Mouse (Mus musculus) liver, embryonic 13.5 days (tissue): ENCODE measurements around the gene Rad51b. TPM values are rescaled to one million over a fixed set of nuclear protein-coding genes. Genes with fewer than 3 reads are reported as not detected.
A peak's percentile ranks its signal among the peaks of the same experiment; 100 is the strongest.

ENCODE experiments used
- ATAC-seq: fragments of 200-750 bp; cut with Nextera tagmentation; 2 replicates; pipeline ENCODE4 v1.8.0; 2017; ENCODE audit warnings: low read depth, mild to moderate bottlenecking, moderate number of reproducible peaks, moderate library complexity
- DNase-seq: peaks from one replicate; pipeline ENCODE4 v3.0.0; 2022
- H3K27ac ChIP-seq: fragments of 300-500 bp; sonication (generic); 2 replicates; pipeline ENCODE4 v1.5.1; 2015; ENCODE audit warnings: moderate library complexity, mild to moderate bottlenecking, inconsistent platforms
- H3K27me3 ChIP-seq: fragments of 300-500 bp; sonication (generic); 2 replicates; pipeline ENCODE4 v1.6.1; 2015; ENCODE audit warnings: mild to moderate bottlenecking, inconsistent platforms
- H3K36me3 ChIP-seq: fragments of 300-500 bp; sonication (generic); 2 replicates; pipeline ENCODE4 v1.6.1; 2015; ENCODE audit warnings: mild to moderate bottlenecking, inconsistent platforms
- H3K4me1 ChIP-seq: fragments of 300-500 bp; sonication (generic); replicated peaks from 2 replicates; pipeline ENCODE4 v1.6.1; 2015; ENCODE audit warnings: inconsistent platforms
- H3K4me2 ChIP-seq: fragments of 300-500 bp; sonication (generic); 2 replicates; pipeline ENCODE4 v1.6.1; 2015; ENCODE audit warnings: inconsistent platforms, mild to moderate bottlenecking, moderate library complexity
- H3K4me3 ChIP-seq: fragments of 300-500 bp; sonication (generic); replicated peaks from 2 replicates; pipeline ENCODE4 v1.5.1; 2015; ENCODE audit warnings: mild to moderate bottlenecking, inconsistent platforms
- H3K9ac ChIP-seq: fragments of 300-500 bp; sonication (generic); 2 replicates; pipeline ENCODE4 v1.6.1; 2015; ENCODE audit warnings: mild to moderate bottlenecking, inconsistent platforms
- H3K9me3 ChIP-seq: fragments of 300-500 bp; sonication (generic); replicated peaks from 2 replicates; pipeline ENCODE4 v1.6.1; 2016; ENCODE audit warnings: inconsistent platforms
- WGBS: fragments of 180-500 bp; shearing (Covaris S2); methylation state at CpG from one replicate; pipeline ENCODE4 v1.1.7; 2015; ENCODE audit not compliant: insufficient replicate concordance; 5-methylcytosine and 5-hydroxymethylcytosine counted together
- polyA plus RNA-seq: library from polyadenylated mRNA; unstranded; fragments of >200 nt; fragmentation: Nextera tagmentation; extraction: Ambion mirVana; gene quantifications from 2 replicates; pipeline ENCODE4 v1.2.1, GENCODE M21; 2015

Rad51b gene
- polyA plus RNA-seq, 1 experiment from 2014 or later, result 5.5 TPM

GRCm38 (mm10) chr12:79331722-79332121 is 34.6 kb downstream of the Rad51b start:
- Histone ChIP-seq H3K4me2 (no peak overlapping the region), H3K27ac (no peak overlapping the region), H3K4me1 (no peaks in the 10 kb centered on the region), H3K9me3 (peaks cover 8% of the 10 kb centered on the region), H3K27me3 (no peaks in the 10 kb centered on the region), H3K9ac (no peak overlapping the region), H3K4me3 (no peak overlapping the region), H3K36me3 (peaks cover 14% of the 10 kb centered on the region)
- WGBS, result 73% methylated on average over 4 of the region's 4 CpGs
- DNase-seq (no peak), ATAC-seq (no peak)

- DNase-seq (no peak), ATAC-seq (no peak)
- Histone ChIP-seq H3K36me3 (peaks cover 13% of the 10 kb centered on the region), H3K9ac (no peak overlapping the region), H3K27me3 (no peaks in the 10 kb centered on the region), H3K27ac (no peak overlapping the region), H3K4me3 (no peak overlapping the region), H3K4me2 (no peak overlapping the region), H3K9me3 (peaks cover 8% of the 10 kb centered on the region), H3K4me1 (no peaks in the 10 kb centered on the region)
- WGBS, result 80% methylated on average over 8 of the region's 8 CpGs
Measured at GRCm38 (mm10) chr12:79338791-79339190, 41.7 kb downstream of the Rad51b start.

GRCm38 (mm10) chr12:79340513-79340912 is 43.4 kb downstream of the Rad51b start:
- no peak for DNase-seq
- Histone ChIP-seq H3K27me3 (no peaks in the 10 kb centered on the region), H3K9me3 (no peaks in the 10 kb centered on the region), H3K9ac (no peak overlapping the region), H3K4me3 (no peak overlapping the region), H3K4me2 (no peak overlapping the region), H3K27ac (no peak overlapping the region), H3K36me3 (no peaks in the 10 kb centered on the region), H3K4me1 (no peaks in the 10 kb centered on the region)
- no peak for ATAC-seq
- WGBS, result 78% methylated on average over 6 of the region's 6 CpGs

- H3K27me3 ChIP-seq, result no peaks in the 10 kb centered on the region
- ATAC-seq (no peak), DNase-seq (no peak)
- H3K9me3 ChIP-seq, result no peaks in the 10 kb centered on the region
- H3K4me1 ChIP-seq, result no peaks in the 10 kb centered on the region
- no peaks in the 10 kb centered on the region for H3K36me3 ChIP-seq
- no peak overlapping the region for H3K27ac ChIP-seq
- no peak overlapping the region for H3K9ac ChIP-seq
- no peak overlapping the region for H3K4me3 ChIP-seq
- 81% methylated on average over 6 of the region's 6 CpGs for WGBS
- H3K4me2 ChIP-seq, result no peak overlapping the region
Measured at GRCm38 (mm10) chr12:79341291-79341845, 44.3 kb downstream of the Rad51b start.

GRCm38 (mm10) chr12:79346198-79346733 is 49.2 kb downstream of the Rad51b start:
- Histone ChIP-seq H3K9me3 (no peaks in the 10 kb centered on the region), H3K27me3 (no peaks in the 10 kb centered on the region), H3K4me2 (no peak overlapping the region), H3K36me3 (no peaks in the 10 kb centered on the region), H3K9ac (no peak overlapping the region), H3K4me3 (no peak overlapping the region), H3K4me1 (peaks cover under 1% of the 10 kb centered on the region; the same call in 1 of the 2 replicates), H3K27ac (no peak overlapping the region)
- DNase-seq, result no peak
- WGBS, result 74% methylated on average over 5 of the region's 5 CpGs
- ATAC-seq, result no peak

- Histone ChIP-seq H3K4me3 (no peak overlapping the region), H3K4me1 (peaks cover 15% of the 10 kb centered on the region), H3K36me3 (no peaks in the 10 kb centered on the region), H3K27ac (no peak overlapping the region), H3K9me3 (no peaks in the 10 kb centered on the region), H3K9ac (no peak overlapping the region), H3K4me2 (no peak overlapping the region), H3K27me3 (no peaks in the 10 kb centered on the region)
- DNase-seq (peak; percentile 22), ATAC-seq (peak; percentile 43; the same call in 1 of the 2 replicates)
- 14% methylated on average over 6 of the region's 6 CpGs for WGBS
Measured at GRCm38 (mm10) chr12:79347643-79348042, 50.6 kb downstream of the Rad51b start.

- Histone ChIP-seq H3K27ac (no peak overlapping the region), H3K4me2 (no peak overlapping the region), H3K36me3 (no peaks in the 10 kb centered on the region), H3K9me3 (no peaks in the 10 kb centered on the region), H3K4me1 (peaks cover 19% of the 10 kb centered on the region), H3K27me3 (no peaks in the 10 kb centered on the region), H3K9ac (no peak overlapping the region), H3K4me3 (no peak overlapping the region)
- no peak for DNase-seq
- no peak for ATAC-seq
- 84% methylated on average over 7 of the region's 7 CpGs for WGBS
Measured at GRCm38 (mm10) chr12:79351461-79351860, 54.4 kb downstream of the Rad51b start.

- Histone ChIP-seq H3K36me3 (no peaks in the 10 kb centered on the region), H3K9me3 (no peaks in the 10 kb centered on the region), H3K27ac (no peak overlapping the region), H3K27me3 (no peaks in the 10 kb centered on the region), H3K4me3 (no peak overlapping the region), H3K4me2 (no peak overlapping the region), H3K4me1 (peaks cover 19% of the 10 kb centered on the region), H3K9ac (no peak overlapping the region)
- no peak for DNase-seq
- WGBS, result 24% methylated on average over 3 of the region's 3 CpGs
- no peak for ATAC-seq
Measured at GRCm38 (mm10) chr12:79352086-79352741, 55.1 kb downstream of the Rad51b start.

- Histone ChIP-seq H3K36me3 (no peaks in the 10 kb centered on the region), H3K4me1 (peaks cover 19% of the 10 kb centered on the region), H3K27me3 (no peaks in the 10 kb centered on the region), H3K9me3 (no peaks in the 10 kb centered on the region), H3K27ac (no peak overlapping the region), H3K4me3 (no peak overlapping the region), H3K9ac (no peak overlapping the region), H3K4me2 (no peak overlapping the region)
- DNase-seq, result no peak
- no peak for ATAC-seq
- WGBS, result 9% methylated on average over 3 of the region's 3 CpGs
Measured at GRCm38 (mm10) chr12:79352742-79353114, 55.6 kb downstream of the Rad51b start.

- no peak overlapping the region for H3K9ac ChIP-seq
- no peaks in the 10 kb centered on the region for H3K36me3 ChIP-seq
- no peak overlapping the region for H3K27ac ChIP-seq
- peaks cover 19% of the 10 kb centered on the region for H3K4me1 ChIP-seq
- no peaks in the 10 kb centered on the region for H3K27me3 ChIP-seq
- no peaks in the 10 kb centered on the region for H3K9me3 ChIP-seq
- no peak overlapping the region for H3K4me3 ChIP-seq
- WGBS, result 66% methylated on average over 5 of the region's 5 CpGs
- no peak overlapping the region for H3K4me2 ChIP-seq
- no peak for DNase-seq
- ATAC-seq, result no peak
Measured at GRCm38 (mm10) chr12:79353356-79353755, 56.3 kb downstream of the Rad51b start.

- Histone ChIP-seq H3K27me3 (no peaks in the 10 kb centered on the region), H3K9ac (no peak overlapping the region), H3K4me3 (no peak overlapping the region), H3K9me3 (no peaks in the 10 kb centered on the region), H3K4me1 (peaks cover 23% of the 10 kb centered on the region), H3K27ac (no peak overlapping the region), H3K4me2 (no peak overlapping the region), H3K36me3 (no peaks in the 10 kb centered on the region)
- WGBS, result 68% methylated on average over 7 of the region's 7 CpGs
- DNase-seq, result no peak
- no peak for ATAC-seq
Measured at GRCm38 (mm10) chr12:79354621-79355020, 57.5 kb downstream of the Rad51b start.

- DNase-seq, result no peak
- Histone ChIP-seq H3K27me3 (no peaks in the 10 kb centered on the region), H3K4me3 (no peak overlapping the region), H3K4me2 (no peak overlapping the region), H3K27ac (no peak overlapping the region), H3K9ac (no peak overlapping the region), H3K4me1 (peaks cover 23% of the 10 kb centered on the region), H3K36me3 (no peaks in the 10 kb centered on the region), H3K9me3 (no peaks in the 10 kb centered on the region)
- WGBS, result 62% methylated on average over 4 of the region's 4 CpGs
- ATAC-seq, result no peak
Measured at GRCm38 (mm10) chr12:79356138-79356537, 59.1 kb downstream of the Rad51b start.
